Mouse (Mus musculus): Measurements from ENCODE around the gene Taf1d.

- no peak for TF ChIP-seq CTCF (IDR thresholded peaks at IDR 0.05; ENCODE audit: insufficient read depth, low read depth, low read length)
- TF ChIP-seq POLR2A (IDR thresholded peaks at IDR 0.05; ENCODE audit: insufficient read depth, low read depth, low read length) = no peak
Observed at GRCm38 (mm10) chr9:15288402-15288801, 17.6 kb upstream of the Taf1d start.
